Mouse (Mus musculus): Measurements from ENCODE around the gene Fancf.

GRCm38 (mm10) chr7:51862097-51862492, at the start of gene Fancf:
- TF ChIP-seq POLR2A (IDR thresholded peaks at IDR 0.05; ENCODE audit: insufficient read length, low read depth) (peak; percentile 41), MYOD1 (IDR thresholded peaks at IDR 0.05; ENCODE audit: control insufficient read depth in 1 of 3, insufficient read length in 2 of 3, low read depth in 2 of 3) (no peak), MYOG (IDR thresholded peaks at IDR 0.05; ENCODE audit: control insufficient read depth in 1 of 3, insufficient read depth in 1 of 3, insufficient read length in 2 of 3, low read depth in 2 of 3) (no peak), MAX (IDR thresholded peaks at IDR 0.05; ENCODE audit: low read depth) (no peak), USF1 (IDR thresholded peaks at IDR 0.05; ENCODE audit: low read depth) (no peak), TCF12 (IDR thresholded peaks at IDR 0.05; ENCODE audit: insufficient read depth, poor library complexity, severe bottlenecking) (no peak), E2F4 (IDR thresholded peaks at IDR 0.05; ENCODE audit: insufficient read depth) (peak; percentile 91), POLR2AphosphoS2 (IDR thresholded peaks at IDR 0.05; ENCODE audit: insufficient read length, low read depth) (peak; percentile 85)
